Mouse (Mus musculus) liver, postnatal 0 days (tissue): Measurements from ENCODE around the gene Olfr543.

Experiments
- CTCF ChIP-seq: sonication (generic); IDR thresholded peaks from 2 replicates; pipeline ENCODE4 v1.5.1; 2016; ENCODE audit warnings: antibody characterized with exemption, low read depth
- EP300 ChIP-seq: IDR thresholded peaks from 2 replicates; pipeline ENCODE4 v1.6.1; 2016; ENCODE audit warnings: antibody characterized with exemption, low read depth, mild to moderate bottlenecking

DNA sequence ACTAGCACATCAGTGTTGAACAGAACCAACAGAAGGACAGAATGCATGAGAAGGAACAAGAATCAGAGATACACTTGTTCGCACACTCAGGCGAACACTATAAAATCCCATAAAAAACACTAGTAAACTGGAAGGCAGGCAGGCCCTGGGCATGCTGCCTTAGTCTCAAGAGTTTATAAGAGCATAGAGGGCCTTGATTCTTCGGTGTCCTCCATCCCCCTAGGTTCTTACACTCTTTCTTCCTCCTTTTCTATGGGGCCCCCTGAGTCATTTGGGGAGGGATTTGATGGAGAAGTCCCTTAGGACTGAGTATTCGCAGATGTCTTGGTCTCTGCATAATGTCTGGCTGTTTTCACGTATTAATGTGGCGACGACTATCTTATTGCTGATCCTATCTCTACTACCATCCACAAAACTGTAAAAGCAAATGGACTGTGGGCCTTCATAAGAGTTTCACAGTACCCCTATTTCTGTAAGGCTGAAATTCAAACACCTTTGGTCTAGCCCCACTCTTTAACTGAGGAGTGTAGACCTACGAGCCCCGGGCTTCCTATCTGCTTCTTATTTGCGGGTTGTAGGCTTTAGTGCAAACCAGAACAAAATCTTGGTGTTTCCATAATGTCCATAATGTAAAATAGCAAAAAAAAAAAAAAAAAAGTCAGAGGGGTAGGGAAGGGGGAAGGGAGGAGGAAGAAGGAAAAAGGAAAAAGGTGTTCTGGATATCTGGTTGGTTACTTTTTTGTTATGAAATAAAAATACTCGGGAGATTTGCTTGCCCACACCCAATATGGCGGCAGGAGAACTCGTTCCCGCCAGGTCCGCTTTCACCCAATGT is 40.4 kb downstream of the Olfr543 start:
- TF ChIP-seq CTCF = no peak
- TF ChIP-seq EP300 = no peak; the same call in 1 of the 2 replicates
